In the genomic region with DNA sequence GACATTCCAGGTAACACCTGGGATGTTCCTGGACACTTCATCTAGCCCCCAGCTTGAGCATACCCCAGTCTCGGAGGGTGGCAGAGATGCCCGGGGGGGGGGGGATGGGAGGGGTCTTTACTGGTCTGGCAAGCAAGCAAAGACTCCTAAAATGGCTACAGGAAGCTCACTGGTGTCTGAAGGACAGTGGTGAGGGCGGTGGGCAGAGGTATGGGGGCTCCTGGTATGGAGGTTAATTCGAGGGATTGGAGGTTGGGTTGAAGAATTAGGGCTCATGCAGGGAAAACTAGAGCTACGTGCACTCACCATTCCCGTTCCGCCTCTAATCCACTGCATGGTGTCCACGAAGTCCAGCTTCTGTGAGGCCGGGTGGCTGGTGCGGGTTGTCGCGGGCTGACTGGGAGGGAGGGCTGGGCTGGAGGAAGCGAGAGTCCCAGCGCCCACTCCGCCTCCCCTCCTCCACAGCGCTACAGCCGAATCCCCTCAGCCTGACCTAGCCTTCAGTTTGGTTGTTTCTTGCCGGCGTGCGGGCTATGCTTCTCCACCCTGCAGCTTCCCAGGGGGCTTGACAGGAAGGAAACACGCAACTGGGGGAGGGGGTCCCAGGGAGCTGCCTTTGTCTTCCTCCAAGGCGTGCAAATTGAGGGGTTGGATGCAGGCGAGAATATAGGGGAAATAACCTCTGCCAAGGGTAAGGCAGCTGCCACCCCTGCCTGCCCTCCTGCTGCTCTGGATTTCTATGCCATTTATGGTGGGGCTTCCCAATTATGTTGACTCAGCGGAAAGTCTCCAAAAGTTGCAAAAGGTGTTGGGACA, we compare ENCODE assay signal across 8 mouse cellular contexts. TPM values are rescaled to one million over a fixed set of nuclear protein-coding genes. Genes with fewer than 3 reads are reported as not detected.
DNase-seq lines count a peak whose midpoint lies in the region; ATAC-seq lines count a peak whose summit lies in the region.

A gene (minus strand): TSS at position 753 of the 816 bp plus-strand sequence.

- ATAC-seq in intestine, embryonic 16.5 days, result peak; percentile 64
- no peak for ATAC-seq in liver, embryonic 15.5 days (ENCODE audit: insufficient read depth)

- peak within 1 kb of the TSS; percentile 58 for H3K4me2 ChIP-seq in intestine, embryonic 16.5 days (ENCODE audit: low read depth, low read length)
- H3K4me2 ChIP-seq in liver, embryonic 15.5 days, result peak within 1 kb of the TSS; percentile 53

- H3K9ac ChIP-seq in intestine, embryonic 16.5 days (ENCODE audit: low read depth, low read length), result peak within 1 kb of the TSS; percentile 67
- no peak within 1 kb of the TSS for H3K9ac ChIP-seq in liver, embryonic 15.5 days

- H3K27ac ChIP-seq in intestine, embryonic 16.5 days (ENCODE audit: low read length), result no peak within 1 kb of the TSS
- H3K27ac ChIP-seq in liver, embryonic 15.5 days (replicated peaks), result no peak within 1 kb of the TSS

- H3K27me3 ChIP-seq in intestine, embryonic 16.5 days (replicated peaks; ENCODE audit: control insufficient read depth, insufficient read depth, low read length), result 0 out of 2 replicates have a peak, but pooled peaks cover 5% of the 10 kb centered on the region
- H3K27me3 ChIP-seq in liver, embryonic 15.5 days, result 0 out of 2 replicates have a peak, but pooled peaks cover 15% of the 10 kb centered on the region

- no peaks in the 10 kb centered on the region for H3K9me3 ChIP-seq in intestine, embryonic 16.5 days (ENCODE audit: control insufficient read depth, low read length)
- H3K9me3 ChIP-seq in liver, embryonic 15.5 days (replicated peaks), result no peaks in the 10 kb centered on the region

- 17% methylated on average over 20 of the region's 24 CpGs for WGBS in intestine, embryonic 16.5 days
- 18% methylated on average over 22 of the region's 24 CpGs for WGBS in liver, embryonic 15.5 days (ENCODE audit: insufficient replicate concordance)

- peak; percentile 14 for DNase-seq in right cerebral cortex, adult 18-20 months
- DNase-seq in right cerebral cortex, postnatal 36 days (ENCODE audit: low spot score in 2 of 2), result no peak
- DNase-seq in cerebellum, postnatal 25 days, result peak; percentile 42 to 62
- DNase-seq in gastrocnemius, postnatal 4 days (ENCODE audit: low spot score in 2 of 2), result peak in 1 of 2 experiments; percentile 18
- peak; percentile 28 for DNase-seq in right cerebral cortex, postnatal 14 days
- no peak for DNase-seq in urinary bladder, postnatal 14 days (ENCODE audit: low spot score)

- H3K36me3 ChIP-seq in intestine, embryonic 16.5 days (ENCODE audit: control insufficient read depth, insufficient read depth, low read length), result no peaks in the 10 kb centered on the region
- H3K36me3 ChIP-seq in liver, embryonic 15.5 days (replicated peaks), result no peaks in the 10 kb centered on the region

- peak within 1 kb of the TSS; percentile 48 for H3K4me3 ChIP-seq in intestine, embryonic 16.5 days (ENCODE audit: low read length)
- H3K4me3 ChIP-seq in liver, embryonic 15.5 days (replicated peaks), result peak within 1 kb of the TSS; percentile 28

- H3K4me1 ChIP-seq in intestine, embryonic 16.5 days (ENCODE audit: control insufficient read depth, insufficient read depth, low read length), result no peaks in the 10 kb centered on the region
- H3K4me1 ChIP-seq in liver, embryonic 15.5 days (replicated peaks), result no peaks in the 10 kb centered on the region

RNA-seq across cellular contexts. Expression of the gene that starts here (rescaled TPM):
- 10 to 100 TPM; 13.6 to 15.2 TPM for total RNA-seq in gastrocnemius, postnatal 4 days (2021)
- polyA plus RNA-seq in intestine, embryonic 16.5 days (2015; fragmentation: Nextera tagmentation; extraction: Ambion mirVana), result 7.4 and 8.3 TPM in 2 replicates
- polyA plus RNA-seq in liver, embryonic 15.5 days (2015; fragmentation: Nextera tagmentation; extraction: Ambion mirVana), result 1.1 and 1.7 TPM in 2 replicates

Comparison
In these comparisons a context has a peak if more than half of its experiments do, and no peak if none do; other contexts are left out.
1. DNase-seq: peak in right cerebral cortex, adult 18-20 months (single experiment), cerebellum, postnatal 25 days (2 of 2) and right cerebral cortex, postnatal 14 days (single experiment); none in right cerebral cortex, postnatal 36 days (0 of 2) and urinary bladder, postnatal 14 days (single experiment).